Mouse (Mus musculus) embryo, embryonic 10 days (tissue): ENCODE results near the gene A730009L09Rik.

Experiments used
- DNase-seq: peaks from one replicate; pipeline ENCODE4 v3.0.0-alpha.2; 2015; ENCODE audit warnings: low spot score

Gene A730009L09Rik

DNA sequence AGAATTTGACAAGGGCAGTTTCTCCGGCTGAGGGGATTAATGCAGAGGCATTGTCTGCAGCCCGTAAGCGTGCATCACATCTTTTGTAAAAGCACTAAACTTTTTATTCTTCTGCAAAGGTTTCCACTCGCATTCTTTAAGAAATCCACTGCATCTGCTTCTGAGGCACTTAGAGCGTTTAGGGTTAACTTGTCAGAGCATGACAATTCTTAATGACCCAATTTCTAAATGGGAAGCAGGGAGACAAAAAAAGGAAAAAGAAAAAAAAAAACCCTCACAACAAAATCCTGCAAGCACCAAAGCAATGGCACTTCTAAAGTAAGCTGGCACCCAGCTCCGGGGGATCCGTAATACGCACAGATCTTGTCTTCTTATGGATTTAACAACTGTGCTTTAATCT is at the start of gene A730009L09Rik:
A730009L09Rik (plus strand) TSS at position 301 of the 400 bp plus-strand sequence.
- DNase-seq, result no peak

DNA sequence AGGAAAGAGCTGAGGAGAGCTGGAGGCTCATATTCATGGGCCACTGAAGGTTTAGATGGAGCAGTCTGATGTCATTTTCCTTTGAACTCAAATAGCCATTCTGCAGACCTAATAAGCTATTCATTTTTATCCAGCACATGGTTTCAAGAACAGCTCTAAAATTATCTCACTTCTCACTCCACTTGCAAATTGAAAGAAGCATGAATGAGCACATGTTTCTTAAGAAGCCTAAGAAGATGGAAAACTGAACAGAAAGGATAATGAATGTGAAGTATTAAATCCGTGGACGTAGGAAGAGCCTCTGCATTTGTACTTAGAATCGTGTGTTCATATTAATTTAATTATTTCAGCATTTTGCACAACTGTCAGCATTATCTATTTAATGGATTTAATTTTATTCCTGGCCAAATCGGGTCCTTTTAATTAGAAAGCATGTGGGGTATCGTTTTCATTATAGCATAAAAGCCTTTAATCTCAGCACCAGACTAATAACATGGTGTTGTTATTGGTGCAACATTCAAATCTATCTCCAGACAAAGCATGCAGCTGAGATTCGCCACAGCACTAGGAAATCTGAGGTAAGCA is 49.2 kb upstream of the A730009L09Rik start:
- no peak for DNase-seq

DNA sequence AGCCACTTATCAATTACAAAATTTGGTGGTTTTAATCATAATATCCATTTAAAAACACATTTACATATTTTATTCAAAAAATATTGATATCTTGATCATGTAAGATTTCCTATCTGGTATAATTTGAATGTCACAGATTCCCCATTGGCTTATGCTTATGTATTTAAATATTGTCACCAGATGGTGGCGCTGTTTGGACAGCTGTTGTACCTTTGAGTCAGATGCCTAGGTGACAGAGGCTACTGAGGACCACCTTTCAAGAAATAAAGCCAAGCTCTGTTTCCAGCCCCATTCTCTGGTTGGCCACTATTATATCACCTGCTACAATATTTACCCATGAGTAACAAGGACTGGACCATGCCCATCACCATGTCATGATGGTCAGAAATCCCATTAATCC is 46.0 kb upstream of the A730009L09Rik start:
- DNase-seq, result peak; percentile 42

DNA sequence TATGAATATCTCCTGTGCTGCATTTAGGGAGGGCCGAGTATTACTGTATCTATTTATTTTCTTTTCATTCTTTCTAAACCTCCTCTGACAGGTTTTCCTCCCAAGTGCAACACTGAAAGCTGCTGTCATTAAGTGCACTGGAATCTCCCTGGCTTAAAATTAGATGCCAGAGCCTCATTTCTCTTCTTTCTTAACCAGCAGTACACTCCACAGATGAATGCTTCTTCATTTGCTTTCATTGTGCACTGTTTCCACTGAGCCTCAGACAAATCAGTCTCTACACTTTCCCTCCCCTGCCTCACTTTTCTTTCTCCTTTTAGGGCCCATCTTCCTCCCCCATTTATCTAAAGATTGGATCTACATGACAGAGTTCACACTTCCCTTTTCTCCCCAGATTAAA is 44.9 kb upstream of the A730009L09Rik start:
- DNase-seq, result no peak

GRCm38 (mm10) chr16:84473406-84473805 is 41.5 kb upstream of the A730009L09Rik start:
- DNase-seq, result no peak

GRCm38 (mm10) chr16:84474712-84475111 is 40.2 kb upstream of the A730009L09Rik start:
- DNase-seq, result no peak

DNA sequence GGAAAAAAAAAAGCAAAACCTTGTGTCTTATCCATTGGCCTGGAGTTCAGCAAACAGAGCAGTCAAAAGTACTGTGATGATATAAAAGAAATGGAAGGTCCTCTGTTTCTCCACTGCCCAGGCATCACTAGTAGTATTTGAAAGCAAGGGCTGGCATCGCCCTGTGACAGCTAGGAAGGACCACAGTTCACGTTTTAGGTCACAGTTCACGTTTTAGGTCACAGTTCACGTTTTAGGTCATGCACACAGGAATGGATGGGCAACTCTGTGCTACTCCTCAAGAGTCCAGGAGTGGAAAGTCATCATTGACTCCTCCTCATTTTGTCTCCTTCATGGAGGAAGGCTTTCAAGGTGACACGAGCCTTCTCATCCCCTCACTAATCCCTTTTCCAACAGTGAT is 38.0 kb upstream of the A730009L09Rik start:
- no peak for DNase-seq

GRCm38 (mm10) chr16:84477528-84477927 is 37.4 kb upstream of the A730009L09Rik start:
- no peak for DNase-seq

DNA sequence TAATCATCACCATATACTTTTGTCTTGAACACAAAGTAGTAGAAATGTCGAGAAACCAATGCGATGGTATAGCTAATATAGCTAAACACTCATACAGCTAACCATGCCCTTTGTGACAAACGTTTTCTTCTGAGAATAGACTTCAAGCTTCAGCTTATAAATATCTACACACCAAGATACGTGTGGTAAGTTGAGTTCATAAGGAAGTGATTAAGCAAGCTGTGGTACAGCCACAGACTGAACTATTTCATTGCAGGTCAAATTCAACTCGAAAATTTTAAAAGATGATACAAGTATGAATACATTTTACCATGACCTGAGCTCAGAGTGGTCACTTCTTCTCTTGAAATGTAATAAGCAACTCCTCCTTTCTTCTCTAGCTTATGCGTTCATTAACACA is 37.0 kb upstream of the A730009L09Rik start:
- DNase-seq, result no peak

DNA sequence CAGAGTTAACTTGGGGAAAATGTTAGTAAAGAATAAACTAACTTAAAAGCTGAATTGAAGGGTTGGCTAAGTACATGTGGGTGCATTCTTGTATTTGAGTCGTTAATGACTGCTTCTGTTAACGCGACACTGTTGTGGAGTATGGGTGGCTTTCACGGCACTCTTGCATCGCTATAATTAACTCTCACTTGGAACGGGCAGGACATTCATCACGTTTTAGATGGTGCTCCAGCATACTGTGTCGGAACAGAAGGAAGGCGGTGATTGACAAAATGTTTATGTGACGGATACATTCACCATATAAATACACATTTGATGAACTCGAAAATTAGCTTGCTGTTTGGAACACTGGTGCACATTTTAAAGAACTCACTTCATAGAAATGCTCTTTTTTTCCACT is 29.0 kb upstream of the A730009L09Rik start:
- DNase-seq, result no peak

GRCm38 (mm10) chr16:84494818-84495217 is 20.1 kb upstream of the A730009L09Rik start:
- DNase-seq, result no peak

DNA sequence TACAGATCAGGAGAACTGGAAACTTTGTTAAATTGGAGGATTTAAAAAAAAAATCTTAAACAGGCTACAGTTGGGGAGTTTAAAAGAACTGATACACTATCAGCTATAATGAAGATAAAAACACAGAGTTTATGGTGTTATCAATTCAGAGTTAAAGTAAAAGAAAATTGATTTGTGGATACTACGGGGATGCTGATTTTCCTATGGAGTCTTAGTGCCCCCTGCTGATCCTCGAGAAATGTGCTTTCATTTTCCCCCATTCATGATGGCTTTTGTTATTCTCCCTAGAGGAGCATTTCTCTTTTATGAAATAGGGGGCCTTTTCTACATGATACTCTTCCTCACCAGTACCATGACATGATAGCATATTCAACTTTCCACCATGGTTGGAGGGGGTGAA is 19.5 kb upstream of the A730009L09Rik start:
- peak; percentile 14 for DNase-seq

- no peak for DNase-seq
These were observed 7.2 kb upstream of the A730009L09Rik start for GRCm38 (mm10) chr16:84507681-84508080.

GRCm38 (mm10) chr16:84521975-84522635 is 7.2 kb downstream of the A730009L09Rik start:
- DNase-seq, result no peak

DNA sequence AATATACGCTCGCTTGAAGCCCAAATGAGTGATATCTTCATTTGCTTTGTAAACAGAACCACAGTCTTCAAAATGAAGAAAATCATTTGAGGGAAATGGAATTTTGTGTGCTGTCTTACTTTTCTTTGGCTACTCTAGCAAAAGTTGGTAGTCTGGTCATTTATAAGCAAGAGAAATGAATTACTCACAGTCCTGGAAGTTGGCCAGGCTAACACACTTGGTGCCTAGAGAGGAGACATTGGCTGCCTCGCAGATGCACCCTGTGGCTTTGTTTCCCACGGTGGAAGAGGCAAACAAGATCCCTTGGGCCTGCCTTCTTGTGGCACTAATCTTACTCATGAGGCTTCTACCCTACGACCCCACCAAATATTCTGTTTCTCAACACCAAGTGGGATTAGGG is 8.1 kb downstream of the A730009L09Rik start:
- DNase-seq, result no peak

DNA sequence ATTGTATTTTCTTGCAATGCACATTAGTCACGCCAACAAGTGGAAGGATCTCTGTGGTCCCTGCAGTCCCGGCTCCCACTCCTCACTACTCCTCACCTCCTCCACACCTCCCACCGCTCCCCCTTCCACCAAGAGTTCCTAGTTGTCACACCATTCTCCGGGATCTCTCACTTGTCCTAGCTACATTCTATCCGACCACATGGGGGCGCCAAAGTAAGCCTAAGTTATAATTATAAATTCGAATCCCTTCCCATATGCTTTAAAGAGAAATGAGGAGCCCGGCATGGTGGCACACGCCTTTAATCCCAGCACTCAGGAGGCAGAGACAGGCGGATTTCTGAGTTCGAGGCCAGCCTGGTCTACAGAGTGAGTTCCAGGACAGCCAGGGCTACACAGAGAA is 12.5 kb downstream of the A730009L09Rik start:
- DNase-seq, result peak; percentile 51

DNA sequence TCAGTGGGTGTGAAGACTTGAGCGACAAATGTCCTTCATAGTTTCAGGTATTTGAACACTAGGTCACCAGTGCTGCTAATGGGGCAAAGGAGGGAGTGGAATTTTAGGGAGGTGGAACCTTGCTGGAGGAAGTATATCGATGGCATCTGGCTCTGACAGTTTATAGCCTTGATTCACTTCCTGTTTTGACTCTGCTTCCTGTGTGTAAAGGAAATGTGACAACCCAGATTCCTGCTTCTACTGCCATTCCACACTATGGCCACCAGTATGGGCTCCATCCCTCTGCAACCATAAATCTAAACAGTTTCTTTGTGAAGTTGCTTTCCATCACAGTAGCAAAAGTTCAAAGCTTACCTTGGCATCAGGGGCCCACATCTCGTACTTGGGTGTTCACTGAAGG is 17.9 kb downstream of the A730009L09Rik start:
- no peak for DNase-seq

GRCm38 (mm10) chr16:84546059-84546458 is 31.1 kb downstream of the A730009L09Rik start:
- DNase-seq, result no peak

DNA sequence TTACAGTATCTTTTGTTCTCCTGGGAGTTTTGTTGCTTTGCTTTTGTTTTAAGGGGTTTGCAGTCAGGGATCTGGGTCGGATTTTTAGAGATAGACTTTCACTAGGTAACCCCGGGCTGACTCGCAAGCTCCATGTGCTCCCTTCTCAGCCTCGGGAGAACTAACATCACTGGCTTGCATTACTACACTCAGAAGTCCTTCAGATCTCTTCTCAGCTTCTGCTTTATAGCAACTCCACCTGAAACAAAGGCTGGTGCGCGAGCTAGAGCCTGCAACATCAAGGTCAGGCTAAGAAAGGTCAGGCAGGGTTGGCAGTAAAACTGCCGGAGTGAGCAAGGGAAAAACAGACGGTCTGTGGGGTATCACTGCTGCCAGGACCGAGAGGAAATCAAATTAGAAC is 34.2 kb downstream of the A730009L09Rik start:
- DNase-seq, result no peak

DNA sequence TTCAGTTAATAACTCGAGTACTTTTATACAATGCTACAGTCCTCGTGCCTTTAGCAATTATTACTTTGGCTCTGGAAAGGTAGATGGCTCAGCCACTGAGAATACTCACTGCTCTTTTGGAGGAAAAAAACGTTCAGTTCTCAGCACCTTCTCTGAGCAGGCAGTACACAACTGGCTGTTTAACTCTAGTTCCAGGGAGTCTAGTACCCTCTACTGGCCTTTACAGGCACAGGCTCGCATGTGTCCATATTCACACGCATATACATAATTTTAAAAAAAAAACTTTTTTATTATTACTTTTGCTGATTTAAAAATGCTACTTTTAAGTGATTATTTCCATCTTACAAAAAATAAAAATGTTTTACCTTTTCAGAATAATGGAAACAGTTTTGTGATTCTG is 35.5 kb downstream of the A730009L09Rik start:
- DNase-seq, result no peak

- DNase-seq, result no peak
These were observed 39.1 kb downstream of the A730009L09Rik start for GRCm38 (mm10) chr16:84553981-84554380.

- DNase-seq, result no peak
These were observed 43.4 kb downstream of the A730009L09Rik start for GRCm38 (mm10) chr16:84558113-84558917.
